Mouse (Mus musculus): ENCODE data around the gene Iqcj. TPM values are rescaled to one million over a fixed set of nuclear protein-coding genes. Genes with fewer than 3 reads are reported as not detected.
"Not testable (repeated sequence)": the region's sequence is repeated elsewhere in the genome, so short reads cannot be mapped to it uniquely, and the experiment has no call there.

Gene Iqcj
- polyA plus RNA-seq, 1 experiment, result not detected

DNA sequence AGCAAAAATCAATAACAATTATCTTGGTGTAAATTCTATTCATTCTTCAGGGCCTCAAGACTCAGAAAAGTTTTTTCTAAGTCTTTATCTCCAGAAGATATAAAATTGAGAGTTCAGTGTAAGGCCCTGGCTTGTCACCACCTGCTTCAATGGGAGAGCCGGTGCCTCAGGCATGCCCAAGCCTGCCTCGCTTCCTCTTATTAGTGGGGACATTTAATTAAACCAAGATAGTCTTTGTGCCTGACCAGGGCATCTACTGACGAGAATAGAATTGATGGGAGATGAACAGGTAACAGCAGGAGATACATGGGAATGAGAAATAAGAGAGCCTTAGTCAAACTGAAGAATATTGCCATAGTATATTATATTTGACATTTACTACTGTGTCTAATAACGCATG lies 200.1 kb downstream of the Iqcj start:
- H3K36me3 ChIP-seq (ENCODE audit: control insufficient read depth, insufficient read depth), result no peaks in the 10 kb centered on the region
- H3ac ChIP-seq (ENCODE audit: control insufficient read depth, insufficient read length, low read depth), result no peak overlapping the region
- H3K79me3 ChIP-seq (ENCODE audit: low read depth), result no peaks in the 10 kb centered on the region
- H3K79me2 ChIP-seq (ENCODE audit: control insufficient read depth, insufficient read depth), result no peaks in the 10 kb centered on the region
- TF ChIP-seq CEBPB (IDR thresholded peaks at IDR 0.05; ENCODE audit: low read depth) (no peak), MYOG (IDR thresholded peaks at IDR 0.05; ENCODE audit: control insufficient read depth, extremely low read depth, insufficient read length) (no peak), FOSL1 (IDR thresholded peaks at IDR 0.05; ENCODE audit: insufficient read depth, low read length, poor library complexity, severe bottlenecking) (no peak)
- no peak overlapping the region for H3K4me3 ChIP-seq (ENCODE audit: insufficient read depth, poor library complexity, severe bottlenecking)
- H3K27me3 ChIP-seq (ENCODE audit: control insufficient read depth, insufficient read depth, insufficient read length), result no peaks in the 10 kb centered on the region

DNA sequence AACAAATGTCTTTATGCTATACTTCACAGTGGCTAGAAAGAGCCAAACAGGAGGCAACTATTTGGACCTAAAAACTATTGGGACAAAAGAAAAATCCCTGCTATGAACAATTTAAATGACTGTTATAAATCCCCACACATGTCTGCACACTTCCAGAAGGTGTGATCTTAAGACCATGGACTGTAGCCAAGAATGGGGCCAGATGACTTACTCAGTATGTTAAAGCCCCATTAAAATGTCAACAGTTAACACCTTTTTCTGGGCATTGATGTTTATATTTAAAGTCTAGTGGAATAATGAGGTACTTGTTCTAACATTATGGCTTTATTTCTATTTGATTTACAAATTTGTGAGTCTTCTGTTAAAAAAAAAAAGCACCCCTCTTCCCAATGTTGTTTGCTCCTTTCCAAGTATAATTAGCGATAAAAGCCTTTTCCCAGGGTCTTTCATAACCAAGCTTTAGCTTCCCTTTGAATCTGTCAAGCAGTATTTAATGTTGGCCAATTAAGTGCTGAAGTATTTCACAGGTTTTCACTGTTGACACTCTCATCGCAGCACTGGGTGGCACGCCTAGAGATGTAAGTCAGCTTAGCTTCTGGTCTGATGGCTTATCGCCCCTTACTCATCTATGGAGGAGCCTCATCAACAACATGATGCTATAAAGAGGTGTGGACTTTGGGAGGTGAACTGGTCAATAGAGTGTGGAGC lies 204.9 kb downstream of the Iqcj start:
- no peaks in the 10 kb centered on the region for H3K79me2 ChIP-seq (ENCODE audit: control insufficient read depth, insufficient read depth)
- H3K79me3 ChIP-seq (ENCODE audit: low read depth), result no peaks in the 10 kb centered on the region
- no peak for TF ChIP-seq MAX (IDR thresholded peaks at IDR 0.05)
- H3K36me3 ChIP-seq (ENCODE audit: control insufficient read depth, insufficient read depth), result no peaks in the 10 kb centered on the region
- H3K27me3 ChIP-seq (ENCODE audit: control insufficient read depth, insufficient read depth, insufficient read length), result no peaks in the 10 kb centered on the region
- H3K4me3 ChIP-seq (ENCODE audit: insufficient read depth, poor library complexity, severe bottlenecking), result no peak overlapping the region
- no peak overlapping the region for H3ac ChIP-seq (ENCODE audit: control insufficient read depth, insufficient read length, low read depth)

DNA sequence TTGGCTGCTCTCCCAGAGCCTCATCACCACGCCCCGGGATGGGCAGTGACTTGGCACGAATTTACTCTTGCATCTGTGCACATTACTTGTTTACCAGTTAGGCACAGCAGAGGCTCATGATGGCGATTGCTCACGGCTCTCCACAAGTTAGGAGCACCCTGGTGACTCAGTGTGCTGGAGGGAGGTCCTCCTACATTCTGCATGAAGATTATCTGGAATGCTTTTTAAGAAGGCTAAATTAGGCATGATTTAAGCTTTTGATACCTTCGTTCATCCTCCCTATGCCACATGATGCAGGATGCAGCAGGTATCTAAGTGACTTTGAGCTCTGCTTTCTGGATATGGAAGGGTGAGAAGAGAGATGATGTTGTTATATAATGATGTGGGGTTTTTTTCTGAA lies 207.5 kb downstream of the Iqcj start:
- not testable (repeated sequence) for H3K27me3 ChIP-seq (ENCODE audit: control insufficient read depth, insufficient read depth, insufficient read length); H3K4me3 ChIP-seq (ENCODE audit: insufficient read depth, poor library complexity, severe bottlenecking); H3K36me3 ChIP-seq (ENCODE audit: control insufficient read depth, insufficient read depth); H3K79me3 ChIP-seq (ENCODE audit: low read depth); H3ac ChIP-seq (ENCODE audit: control insufficient read depth, insufficient read length, low read depth); H3K79me2 ChIP-seq (ENCODE audit: control insufficient read depth, insufficient read depth)

DNA sequence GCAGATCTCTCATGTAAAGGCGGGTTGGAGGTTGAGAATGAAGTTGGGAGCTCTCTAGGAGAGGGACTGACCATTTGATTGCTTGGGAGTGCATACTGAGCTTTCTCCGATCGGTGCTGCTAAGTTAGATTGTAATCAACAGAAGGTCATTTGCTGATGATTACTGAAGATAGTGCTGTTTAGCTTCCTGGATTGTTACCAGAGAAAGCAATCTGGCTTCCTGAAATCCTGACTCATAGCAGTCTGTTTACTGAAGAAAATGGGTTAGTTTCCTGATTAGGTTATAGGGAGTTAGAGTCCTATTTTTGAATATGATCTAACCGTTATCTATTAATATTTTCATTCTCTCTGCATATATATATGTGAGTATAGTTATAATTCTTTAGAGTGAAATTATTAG lies 209.3 kb downstream of the Iqcj start:
- Histone ChIP-seq H3K79me2 (ENCODE audit: control insufficient read depth, insufficient read depth) (no peaks in the 10 kb centered on the region), H3ac (ENCODE audit: control insufficient read depth, insufficient read length, low read depth) (no peak overlapping the region), H3K79me3 (ENCODE audit: low read depth) (no peaks in the 10 kb centered on the region), H3K4me3 (ENCODE audit: insufficient read depth, poor library complexity, severe bottlenecking) (no peak overlapping the region), H3K36me3 (ENCODE audit: control insufficient read depth, insufficient read depth) (no peaks in the 10 kb centered on the region), H3K27me3 (ENCODE audit: control insufficient read depth, insufficient read depth, insufficient read length) (no peaks in the 10 kb centered on the region)
- TF ChIP-seq CTCF (IDR thresholded peaks at IDR 0.05; ENCODE audit: control insufficient read depth, insufficient read depth, insufficient read length) (no peak), MYOD1 (IDR thresholded peaks at IDR 0.05; ENCODE audit: control insufficient read depth, insufficient read length, low read depth) (no peak), MAX (IDR thresholded peaks at IDR 0.05) (no peak), USF1 (IDR thresholded peaks at IDR 0.05; ENCODE audit: low read depth) (no peak), FOSL1 (IDR thresholded peaks at IDR 0.05; ENCODE audit: insufficient read depth, low read length, poor library complexity, severe bottlenecking) (no peak), MYOG (IDR thresholded peaks at IDR 0.05; ENCODE audit: control insufficient read depth, extremely low read depth, insufficient read length) (no peak), CEBPB (IDR thresholded peaks at IDR 0.05; ENCODE audit: low read depth) (no peak)

DNA sequence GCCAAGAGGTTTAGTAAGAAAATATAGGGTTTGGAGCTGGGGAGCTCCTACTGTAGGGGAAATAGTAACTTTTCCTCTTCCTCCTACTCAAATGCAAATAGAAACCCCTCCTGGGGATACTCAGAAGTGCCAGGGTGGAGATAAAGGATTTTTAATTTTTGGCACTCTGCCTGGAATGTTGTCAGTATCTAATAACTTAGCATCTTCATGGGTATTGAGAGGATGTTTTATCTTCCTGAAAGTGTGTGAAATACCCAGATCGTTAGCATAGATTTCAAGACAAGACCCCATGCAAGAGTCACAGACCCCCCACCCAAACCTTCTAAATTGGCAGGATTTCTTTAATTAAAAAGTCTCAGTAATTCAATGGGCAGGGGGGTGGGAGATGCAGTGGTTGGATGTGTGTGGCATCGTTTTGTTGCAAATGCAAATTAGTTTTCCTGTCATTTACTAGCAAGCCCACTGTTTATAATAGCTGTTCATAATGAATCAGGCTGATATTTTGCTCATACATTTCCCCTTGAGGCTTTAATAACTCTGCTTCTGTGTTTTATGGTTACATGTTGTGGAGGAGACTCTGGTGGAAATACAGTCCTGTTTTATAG lies 213.2 kb downstream of the Iqcj start:
- no peak overlapping the region for H3K4me3 ChIP-seq (ENCODE audit: insufficient read depth, poor library complexity, severe bottlenecking)
- no peaks in the 10 kb centered on the region for H3K79me2 ChIP-seq (ENCODE audit: control insufficient read depth, insufficient read depth)
- no peaks in the 10 kb centered on the region for H3K79me3 ChIP-seq (ENCODE audit: low read depth)
- H3ac ChIP-seq (ENCODE audit: control insufficient read depth, insufficient read length, low read depth), result no peak overlapping the region
- H3K36me3 ChIP-seq (ENCODE audit: control insufficient read depth, insufficient read depth), result no peaks in the 10 kb centered on the region
- no peaks in the 10 kb centered on the region for H3K27me3 ChIP-seq (ENCODE audit: control insufficient read depth, insufficient read depth, insufficient read length)
- TF ChIP-seq CTCF (IDR thresholded peaks at IDR 0.05; ENCODE audit: control insufficient read depth, insufficient read depth, insufficient read length) (no peak), CEBPB (IDR thresholded peaks at IDR 0.05; ENCODE audit: low read depth) (no peak), FOSL1 (IDR thresholded peaks at IDR 0.05; ENCODE audit: insufficient read depth, low read length, poor library complexity, severe bottlenecking) (no peak), MAX (IDR thresholded peaks at IDR 0.05) (no peak), USF1 (IDR thresholded peaks at IDR 0.05; ENCODE audit: low read depth) (no peak), MYOD1 (IDR thresholded peaks at IDR 0.05; ENCODE audit: control insufficient read depth, insufficient read length, low read depth) (no peak), MYOG (IDR thresholded peaks at IDR 0.05; ENCODE audit: control insufficient read depth, extremely low read depth, insufficient read length) (no peak)

Other genes starting within 250 kb of the Iqcj start
- not detected for gene Iqschfp, start within 50 bp of the Iqcj start, polyA plus RNA-seq (2012; fragmentation: generic; extraction: Trizol)
- 28.6 TPM for gene Schip1, start 172.6 kb downstream of the Iqcj start, polyA plus RNA-seq (2012; fragmentation: generic; extraction: Trizol)

Data from C2C12 (cell line).